Mouse (Mus musculus): ENCODE results near the gene Rad23b. TPM values are rescaled to one million over a fixed set of nuclear protein-coding genes. Genes with fewer than 3 reads are reported as not detected.
"Not testable (repeated sequence)": the region's sequence is repeated elsewhere in the genome, so short reads cannot be mapped to it uniquely, and the experiment has no call there.

Gene Rad23b
- polyA plus RNA-seq, 1 experiment from 2014 or later: 83.7 TPM

- H3K36me3 ChIP-seq (replicated peaks); H3K27me3 ChIP-seq (replicated peaks; ENCODE audit: low read depth, poor library complexity, severe bottlenecking); DNase-seq (ENCODE audit: low spot score); H3K9me3 ChIP-seq; H3K27ac ChIP-seq (replicated peaks); H3K4me1 ChIP-seq; H3K4me3 ChIP-seq: not testable (repeated sequence)
- 89% methylated on average over 1 of the region's 1 CpGs for WGBS
Measured at GRCm38 (mm10) chr4:55409578-55410224, 59.9 kb downstream of the Rad23b start.

- WGBS: 47% methylated on average over 3 of the region's 3 CpGs
- Histone ChIP-seq H3K36me3 (replicated peaks) (no peaks in the 10 kb centered on the region), H3K4me3 (no peak overlapping the region), H3K27ac (replicated peaks) (no peak overlapping the region), H3K27me3 (replicated peaks; ENCODE audit: low read depth, poor library complexity, severe bottlenecking) (no peaks in the 10 kb centered on the region), H3K9me3 (no peaks in the 10 kb centered on the region), H3K4me1 (no peaks in the 10 kb centered on the region)
- no peak for DNase-seq (ENCODE audit: low spot score)
Measured at GRCm38 (mm10) chr4:55415864-55416263, 66.0 kb downstream of the Rad23b start.

GRCm38 (mm10) chr4:55426250-55426649 lies 76.4 kb downstream of the Rad23b start:
- Histone ChIP-seq H3K36me3 (replicated peaks) (no peaks in the 10 kb centered on the region), H3K4me3 (no peak overlapping the region), H3K27ac (replicated peaks) (no peak overlapping the region), H3K4me1 (0 out of 2 replicates have a peak, but pooled peaks cover 2% of the 10 kb centered on the region), H3K9me3 (no peaks in the 10 kb centered on the region), H3K27me3 (replicated peaks; ENCODE audit: low read depth, poor library complexity, severe bottlenecking) (no peaks in the 10 kb centered on the region)
- DNase-seq (ENCODE audit: low spot score): no peak
- 83% methylated on average over 4 of the region's 4 CpGs for WGBS

Other genes with a start within 250 kb of the Rad23b start
- gene Klf4, start 182.4 kb downstream of the Rad23b start, polyA plus RNA-seq (2016; fragmentation: Nextera tagmentation; extraction: Ambion mirVana): 0.67 and 1.5 TPM in 2 replicates

All from embryonic facial prominence, embryonic 10.5 days (tissue).